Mouse (Mus musculus): ENCODE results near the gene Ccdc146. TPM values are rescaled to one million over a fixed set of nuclear protein-coding genes. Genes with fewer than 3 reads are reported as not detected.
"Not testable (repeated sequence)": the region's sequence is repeated elsewhere in the genome, so short reads cannot be mapped to it uniquely, and the experiment has no call there.

Ccdc146 gene
- polyA plus RNA-seq, 1 experiment, result not detected

- TF ChIP-seq CTCF (IDR thresholded peaks at IDR 0.05; ENCODE audit: control insufficient read depth, insufficient read depth, low read length) (no peak), POLR2A (IDR thresholded peaks at IDR 0.05; ENCODE audit: borderline replicate concordance, control insufficient read depth, low read depth, low read length) (no peak)
- WGBS, result 74% methylated on average over 5 of the region's 5 CpGs
These were observed 54.1 kb downstream of the Ccdc146 start for GRCm38 (mm10) chr5:21370218-21370947.

GRCm38 (mm10) chr5:21367514-21367913, 57.0 kb downstream of the Ccdc146 start:
- Histone ChIP-seq H3K27ac (ENCODE audit: control insufficient read depth, insufficient read depth, low read depth, low read length, poor library complexity) (no peak overlapping the region), H3K4me1 (ENCODE audit: control insufficient read depth, insufficient read depth, low read length) (peaks cover 1% of the 10 kb centered on the region; the same call in 1 of the 2 replicates), H3K4me3 (replicated peaks; ENCODE audit: control insufficient read depth, low read depth, low read length) (no peak overlapping the region)
- WGBS, result 5% methylated on average over 2 of the region's 2 CpGs
- TF ChIP-seq POLR2A (IDR thresholded peaks at IDR 0.05; ENCODE audit: borderline replicate concordance, control insufficient read depth, low read depth, low read length), result no peak
- no peak for TF ChIP-seq CTCF (IDR thresholded peaks at IDR 0.05; ENCODE audit: control insufficient read depth, insufficient read depth, low read length)

More at GRCm38 (mm10) chr5:21370218-21370947, 54.1 kb downstream of the Ccdc146 start:
- Histone ChIP-seq H3K4me1 (ENCODE audit: control insufficient read depth, insufficient read depth, low read length) (peaks cover 2% of the 10 kb centered on the region; the same call in 1 of the 2 replicates), H3K4me3 (replicated peaks; ENCODE audit: control insufficient read depth, low read depth, low read length) (no peak overlapping the region), H3K27ac (ENCODE audit: control insufficient read depth, insufficient read depth, low read depth, low read length, poor library complexity) (no peak overlapping the region)

DNA sequence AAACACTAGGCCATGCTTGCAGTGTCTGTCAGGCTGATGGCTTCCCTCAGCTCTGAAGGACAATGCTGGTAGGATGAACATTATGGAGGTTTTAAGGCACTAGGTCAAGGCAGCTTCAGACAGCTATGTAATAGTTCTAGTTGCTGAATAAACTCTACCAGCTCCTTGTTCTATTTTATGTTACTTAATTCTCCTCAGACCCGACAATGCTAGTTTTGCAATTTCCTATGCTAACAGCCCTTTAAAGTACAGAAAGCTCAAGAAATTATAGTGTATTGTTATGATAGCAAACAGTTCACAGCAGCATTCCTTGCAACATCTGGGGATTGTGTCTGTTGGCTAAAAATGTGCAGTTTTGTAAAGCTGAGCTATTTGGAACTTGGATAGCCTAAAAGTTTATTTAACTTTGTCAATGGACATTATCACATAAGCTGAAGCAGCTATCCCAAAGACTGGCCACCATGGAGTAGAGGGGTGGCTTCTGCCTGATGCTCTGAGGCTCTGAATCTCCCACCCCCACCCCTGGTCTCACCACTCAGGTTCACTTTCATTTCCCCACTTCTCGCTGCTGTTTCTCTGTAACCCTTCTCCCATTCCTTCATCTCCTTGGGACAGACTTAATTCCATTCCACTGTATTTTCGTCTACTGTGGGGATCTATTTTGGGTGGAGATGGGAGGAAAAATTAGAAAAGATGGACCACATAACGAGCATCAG, 58.0 kb downstream of the Ccdc146 start:
- peaks cover 1% of the 10 kb centered on the region; the same call in 1 of the 2 replicates for H3K4me1 ChIP-seq (ENCODE audit: control insufficient read depth, insufficient read depth, low read length)
- TF ChIP-seq POLR2A (IDR thresholded peaks at IDR 0.05; ENCODE audit: borderline replicate concordance, control insufficient read depth, low read depth, low read length), result no peak
- no peak for TF ChIP-seq CTCF (IDR thresholded peaks at IDR 0.05; ENCODE audit: control insufficient read depth, insufficient read depth, low read length)
- no peak overlapping the region for H3K4me3 ChIP-seq (replicated peaks; ENCODE audit: control insufficient read depth, low read depth, low read length)
- H3K27ac ChIP-seq (ENCODE audit: control insufficient read depth, insufficient read depth, low read depth, low read length, poor library complexity), result peak overlapping the region; percentile 34; the same call in 1 of the 2 replicates
- WGBS, result 27% methylated on average over 4 of the region's 4 CpGs

- peaks cover 1% of the 10 kb centered on the region; the same call in 1 of the 2 replicates for H3K4me1 ChIP-seq (ENCODE audit: control insufficient read depth, insufficient read depth, low read length)
- WGBS, result 78% methylated on average over 3 of the region's 3 CpGs
- no peak overlapping the region for H3K27ac ChIP-seq (ENCODE audit: control insufficient read depth, insufficient read depth, low read depth, low read length, poor library complexity)
- TF ChIP-seq CTCF (IDR thresholded peaks at IDR 0.05; ENCODE audit: control insufficient read depth, insufficient read depth, low read length) (no peak), POLR2A (IDR thresholded peaks at IDR 0.05; ENCODE audit: borderline replicate concordance, control insufficient read depth, low read depth, low read length) (no peak)
- no peak overlapping the region for H3K4me3 ChIP-seq (replicated peaks; ENCODE audit: control insufficient read depth, low read depth, low read length)
These were observed 61.1 kb downstream of the Ccdc146 start for GRCm38 (mm10) chr5:21363343-21363742.

DNA sequence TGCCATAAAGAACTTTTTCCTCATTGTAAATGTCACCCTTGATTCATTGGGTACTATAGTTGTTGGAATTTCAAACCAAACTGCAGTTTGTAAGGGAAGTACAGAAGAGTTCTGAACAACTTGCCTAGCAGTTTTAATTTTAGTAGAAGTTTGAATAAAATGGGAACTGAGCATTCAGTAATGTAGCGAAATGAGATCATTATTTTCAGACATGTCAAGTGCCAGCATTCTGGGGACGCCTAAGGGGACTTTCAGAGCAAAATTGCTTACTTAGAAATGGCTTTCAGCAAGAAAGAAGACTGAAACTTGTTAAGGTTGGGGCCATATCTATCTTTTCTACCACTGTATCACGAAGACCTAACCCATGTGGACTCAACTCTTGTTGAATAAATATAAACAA, 65.8 kb downstream of the Ccdc146 start:
- H3K4me3 ChIP-seq (replicated peaks; ENCODE audit: control insufficient read depth, low read depth, low read length), result no peak overlapping the region
- no peak overlapping the region for H3K27ac ChIP-seq (ENCODE audit: control insufficient read depth, insufficient read depth, low read depth, low read length, poor library complexity)
- H3K4me1 ChIP-seq (ENCODE audit: control insufficient read depth, insufficient read depth, low read length), result peaks cover 1% of the 10 kb centered on the region; the same call in 1 of the 2 replicates
- 74% methylated on average over 3 of the region's 3 CpGs for WGBS
- no peak for TF ChIP-seq CTCF (IDR thresholded peaks at IDR 0.05; ENCODE audit: control insufficient read depth, insufficient read depth, low read length)

DNA sequence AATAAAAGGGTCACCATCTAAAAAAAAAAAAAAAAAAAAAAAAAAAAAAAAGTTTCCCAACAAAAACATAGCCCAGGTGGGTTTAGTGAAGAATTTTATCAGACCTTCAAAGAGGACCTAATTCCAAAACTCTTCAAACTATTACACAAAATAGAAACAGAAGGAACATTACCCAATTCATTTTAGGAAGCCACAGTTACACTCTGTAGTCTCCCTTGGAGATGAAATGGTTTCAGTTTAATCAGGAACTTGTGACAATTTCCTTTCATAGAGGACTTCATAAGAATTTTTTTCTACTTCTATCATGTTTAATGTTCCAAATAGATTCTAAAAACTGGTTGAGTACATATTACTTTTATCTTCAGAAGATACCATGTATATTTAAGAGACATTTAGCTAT, 72.8 kb downstream of the Ccdc146 start:
- H3K4me3 ChIP-seq (replicated peaks; ENCODE audit: control insufficient read depth, low read depth, low read length), result no peak overlapping the region
- H3K4me1 ChIP-seq (ENCODE audit: control insufficient read depth, insufficient read depth, low read length), result peaks cover 1% of the 10 kb centered on the region; the same call in 1 of the 2 replicates
- H3K27ac ChIP-seq (ENCODE audit: control insufficient read depth, insufficient read depth, low read depth, low read length, poor library complexity), result no peak overlapping the region
- TF ChIP-seq POLR2A (IDR thresholded peaks at IDR 0.05; ENCODE audit: borderline replicate concordance, control insufficient read depth, low read depth, low read length) (no peak), CTCF (IDR thresholded peaks at IDR 0.05; ENCODE audit: control insufficient read depth, insufficient read depth, low read length) (no peak)

- H3K4me1 ChIP-seq (ENCODE audit: control insufficient read depth, insufficient read depth, low read length), result no peaks in the 10 kb centered on the region; the same call in 1 of the 2 replicates
- 73% methylated on average over 7 of the region's 7 CpGs for WGBS
- no peak overlapping the region for H3K27ac ChIP-seq (ENCODE audit: control insufficient read depth, insufficient read depth, low read depth, low read length, poor library complexity)
- no peak for TF ChIP-seq CTCF (IDR thresholded peaks at IDR 0.05; ENCODE audit: control insufficient read depth, insufficient read depth, low read length)
- TF ChIP-seq POLR2A (IDR thresholded peaks at IDR 0.05; ENCODE audit: borderline replicate concordance, control insufficient read depth, low read depth, low read length), result no peak
- no peak overlapping the region for H3K4me3 ChIP-seq (replicated peaks; ENCODE audit: control insufficient read depth, low read depth, low read length)
These were observed 76.1 kb downstream of the Ccdc146 start for GRCm38 (mm10) chr5:21348366-21348765.

DNA sequence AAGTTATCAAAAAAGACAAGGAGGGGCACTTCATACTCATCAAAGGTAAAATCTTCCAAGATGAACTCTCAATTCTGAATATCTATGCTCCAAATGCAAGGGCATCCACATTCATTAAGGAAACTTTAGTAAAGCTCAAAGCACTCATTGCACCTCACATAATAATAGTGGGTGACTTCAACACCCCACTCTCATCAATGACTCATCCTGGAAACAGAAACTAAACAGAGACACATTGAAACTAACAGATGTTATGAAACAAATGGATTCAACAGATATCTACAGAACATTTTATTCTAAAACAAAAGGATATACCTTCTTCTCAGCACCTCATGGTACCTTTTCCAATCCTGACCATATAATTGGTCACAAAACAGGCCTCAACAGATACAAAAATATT, 82.2 kb downstream of the Ccdc146 start:
- H3K27ac ChIP-seq (ENCODE audit: control insufficient read depth, insufficient read depth, low read depth, low read length, poor library complexity); H3K4me1 ChIP-seq (ENCODE audit: control insufficient read depth, insufficient read depth, low read length); H3K4me3 ChIP-seq (replicated peaks; ENCODE audit: control insufficient read depth, low read depth, low read length): not testable (repeated sequence)

Measured in bone marrow, adult 2 months (tissue).